7 mouse cellular contexts compared by ENCODE assay signal in genomic region chr14:25608618-25609017, GRCm38 (mm10).
DNase-seq lines count a peak whose midpoint lies in the region; ATAC-seq lines count a peak whose summit lies in the region.

No protein-coding gene starts in this region.

- H3K4me2 ChIP-seq in neural tube, embryonic 11.5 days (ENCODE audit: low read depth), result peak overlapping the region; percentile 94
- H3K4me2 ChIP-seq in forebrain, embryonic 13.5 days, result peak overlapping the region; percentile 100
- H3K4me2 ChIP-seq in liver, embryonic 15.5 days, result peak overlapping the region; percentile 81

- H3K27me3 ChIP-seq in neural tube, embryonic 11.5 days (ENCODE audit: control insufficient read depth, insufficient read depth, low read length), result no peaks in the 10 kb centered on the region
- H3K27me3 ChIP-seq in forebrain, embryonic 13.5 days, result no peaks in the 10 kb centered on the region
- H3K27me3 ChIP-seq in liver, embryonic 15.5 days, result peaks cover 47% of the 10 kb centered on the region

- peak overlapping the region; percentile 99 for H3K9ac ChIP-seq in neural tube, embryonic 11.5 days (ENCODE audit: low read length)
- peak overlapping the region; percentile 99 for H3K9ac ChIP-seq in forebrain, embryonic 13.5 days
- H3K9ac ChIP-seq in liver, embryonic 15.5 days, result no peak overlapping the region; the same call in 1 of the 2 replicates

- 0 out of 2 replicates have a peak, but pooled peaks cover 2% of the 10 kb centered on the region for H3K36me3 ChIP-seq in neural tube, embryonic 11.5 days (ENCODE audit: control insufficient read depth, insufficient read depth, low read length)
- H3K36me3 ChIP-seq in forebrain, embryonic 13.5 days (ENCODE audit: poor library complexity, severe bottlenecking), result peaks cover 16% of the 10 kb centered on the region; the same call in 1 of the 2 replicates
- no peaks in the 10 kb centered on the region for H3K36me3 ChIP-seq in liver, embryonic 15.5 days (replicated peaks)

- no peak for ATAC-seq in neural tube, embryonic 11.5 days (ENCODE audit: insufficient read depth, low FRiP score, low TSS enrichment)
- ATAC-seq in forebrain, embryonic 13.5 days, result no peak
- ATAC-seq in liver, embryonic 15.5 days (ENCODE audit: insufficient read depth), result no peak

- WGBS in neural tube, embryonic 11.5 days, result 8% methylated on average over 4 of the region's 4 CpGs
- 8% methylated on average over 4 of the region's 4 CpGs for WGBS in forebrain, embryonic 13.5 days
- WGBS in liver, embryonic 15.5 days (ENCODE audit: insufficient replicate concordance), result 26% methylated on average over 4 of the region's 4 CpGs

- H3K4me1 ChIP-seq in neural tube, embryonic 11.5 days (ENCODE audit: control insufficient read depth, insufficient read depth, low read length), result peaks cover 66% of the 10 kb centered on the region
- peaks cover 90% of the 10 kb centered on the region for H3K4me1 ChIP-seq in forebrain, embryonic 13.5 days
- peaks cover 57% of the 10 kb centered on the region for H3K4me1 ChIP-seq in liver, embryonic 15.5 days (replicated peaks)

- H3K9me3 ChIP-seq in neural tube, embryonic 11.5 days (ENCODE audit: control insufficient read depth, low read length), result no peaks in the 10 kb centered on the region
- H3K9me3 ChIP-seq in forebrain, embryonic 13.5 days (replicated peaks), result no peaks in the 10 kb centered on the region
- H3K9me3 ChIP-seq in liver, embryonic 15.5 days (replicated peaks), result no peaks in the 10 kb centered on the region

- H3K27ac ChIP-seq in neural tube, embryonic 11.5 days (ENCODE audit: low read depth, low read length), result peak overlapping the region; percentile 99
- peak overlapping the region; percentile 98 for H3K27ac ChIP-seq in forebrain, embryonic 13.5 days
- 0 out of 2 replicates have a peak overlapping the region, but pooled peaks have one; percentile 19 for H3K27ac ChIP-seq in liver, embryonic 15.5 days (replicated peaks)

- no peak for DNase-seq in neural tube, embryonic 11.5 days (ENCODE audit: low spot score)
- no peak for DNase-seq in neural tube, embryonic 10.5 days (ENCODE audit: extremely low spot score, low spot score)
- DNase-seq in thymus, postnatal 4 days, result peak; percentile 54
- no peak for DNase-seq in adrenal gland, postnatal 14 days
- no peak for DNase-seq in adrenal gland, postnatal 36 days

- peak overlapping the region; percentile 82 for H3K4me3 ChIP-seq in neural tube, embryonic 11.5 days (ENCODE audit: low read depth, low read length)
- H3K4me3 ChIP-seq in forebrain, embryonic 13.5 days, result peak overlapping the region; percentile 83
- H3K4me3 ChIP-seq in liver, embryonic 15.5 days (replicated peaks), result peak overlapping the region; percentile 59

Comparison
In these comparisons a context has a peak if more than half of its experiments do, and no peak if none do; other contexts are left out.
1. H3K27ac ChIP-seq: peak in every context shown above with its lines; median percentile 99 in neural tube, embryonic 11.5 days; 98 in forebrain, embryonic 13.5 days; 19 in liver, embryonic 15.5 days.